Mouse (Mus musculus): Measurements from ENCODE around the gene Mta1. TPM values are rescaled to one million over a fixed set of nuclear protein-coding genes. Genes with fewer than 3 reads are reported as not detected.

Gene Mta1
- 10.8 TPM for polyA plus RNA-seq (2015; fragmentation: Illumina TruSeq; extraction: RNeasy Lipid Tissue Mini Kit (QIAGEN cat#74804); ENCODE audit: insufficient read depth, low read depth, low replicate concordance)

DNA sequence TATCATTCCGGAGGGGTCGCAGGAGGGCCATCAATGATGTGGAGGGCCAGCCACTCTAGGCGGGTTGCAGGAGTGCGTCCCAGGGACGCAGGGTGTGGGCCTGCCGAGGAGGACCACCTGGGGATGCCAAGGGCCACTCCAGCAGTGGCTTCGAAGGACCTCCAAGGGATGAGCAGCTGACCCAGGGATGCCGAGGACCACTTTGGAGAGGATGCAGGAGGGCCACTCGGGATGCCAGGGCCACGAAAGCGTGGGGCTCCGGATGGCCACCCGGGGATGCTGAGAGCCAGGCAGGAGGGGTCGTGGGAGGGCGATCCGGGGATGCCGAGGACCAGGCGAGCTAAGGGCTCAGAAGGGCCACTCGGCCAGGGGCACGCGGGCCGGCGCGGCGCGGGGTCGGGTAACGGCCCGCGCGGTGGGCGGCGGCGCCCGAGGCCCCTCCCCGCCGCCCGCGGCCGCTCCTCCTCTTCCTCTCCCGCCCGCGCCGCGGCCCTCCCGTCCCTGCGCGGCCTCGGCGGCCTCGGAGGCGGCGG is at the start of gene Mta1:
Mta1 (plus strand) TSS at position 530 of the 533 bp plus-strand sequence.

DNA sequence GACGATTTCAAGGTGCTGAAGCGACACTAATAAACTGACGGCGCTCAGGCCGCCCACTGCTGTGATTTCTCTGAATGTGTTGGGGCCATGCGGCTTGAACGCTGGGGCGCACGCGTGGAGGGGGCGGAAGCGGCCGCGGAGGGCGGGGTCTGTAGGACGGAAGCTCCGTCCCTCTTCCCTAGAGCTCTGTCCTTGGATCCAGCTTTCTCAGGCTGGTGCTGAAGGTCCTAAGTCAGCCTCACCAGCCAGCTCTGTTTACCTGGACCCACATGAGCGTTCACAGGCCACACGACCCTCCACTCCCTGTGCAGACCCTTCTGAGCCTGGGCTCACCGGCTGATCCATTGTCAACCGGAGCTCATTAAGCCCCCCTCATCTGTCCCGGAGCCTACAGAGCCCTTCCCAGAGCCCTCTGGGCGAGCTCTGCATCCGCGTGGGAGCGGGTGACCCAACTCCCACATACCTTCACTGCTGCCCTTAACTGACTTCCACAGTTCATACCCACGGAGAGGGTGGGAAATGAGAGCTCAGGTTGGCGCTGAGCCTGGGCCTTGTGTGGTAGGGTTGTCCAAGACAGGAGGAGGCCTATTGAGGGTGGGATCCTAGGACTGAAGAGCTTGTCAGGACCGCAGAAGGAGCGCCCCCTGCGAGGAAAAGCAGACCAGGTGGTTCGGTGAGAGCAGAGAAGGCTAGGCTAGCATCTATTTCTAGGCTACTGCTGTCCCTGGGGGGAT is 23.6 kb upstream of the Mta1 start, which contains the start of gene Tex22:
Tex22 (plus strand) TSS at position 174 of the 734 bp plus-strand sequence.

DNA sequence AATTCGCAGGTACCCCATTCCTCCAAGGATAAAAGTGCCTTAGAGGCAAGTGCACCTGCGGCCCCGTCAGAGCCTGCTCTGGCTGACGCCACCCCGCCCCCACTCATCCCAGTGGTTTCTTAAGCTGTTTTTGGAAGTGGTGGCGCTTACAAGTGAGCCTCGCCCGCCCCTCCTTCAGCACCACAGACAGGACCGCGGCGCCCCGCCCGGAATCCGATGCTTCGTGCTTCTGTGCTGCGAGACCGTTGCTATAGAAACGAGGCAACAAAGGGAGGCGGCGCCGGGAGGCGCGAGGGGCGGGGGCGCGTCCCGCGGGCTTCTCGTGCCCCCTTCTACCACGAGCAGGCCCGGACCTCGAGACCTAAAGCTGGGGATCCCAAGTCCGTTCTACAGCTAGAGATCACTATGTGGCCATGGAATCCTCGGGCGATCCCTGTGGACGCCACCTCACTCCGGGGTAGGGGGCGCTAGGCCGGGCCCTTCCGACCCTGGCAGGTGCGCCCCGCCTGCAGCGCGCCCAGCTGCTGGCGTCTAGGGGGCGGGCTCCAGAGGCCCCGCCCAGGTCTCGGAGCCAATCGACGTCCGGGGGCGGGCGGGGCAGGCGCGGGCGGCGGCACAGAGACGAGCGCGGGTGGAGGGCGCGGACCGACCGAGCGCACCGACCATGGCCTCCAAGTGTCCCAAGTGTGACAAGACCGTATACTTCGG is 42.0 kb downstream of the Mta1 start, which contains the start of gene Crip2:
Crip2 (plus strand) TSS at position 329 of the 708 bp plus-strand sequence.

DNA sequence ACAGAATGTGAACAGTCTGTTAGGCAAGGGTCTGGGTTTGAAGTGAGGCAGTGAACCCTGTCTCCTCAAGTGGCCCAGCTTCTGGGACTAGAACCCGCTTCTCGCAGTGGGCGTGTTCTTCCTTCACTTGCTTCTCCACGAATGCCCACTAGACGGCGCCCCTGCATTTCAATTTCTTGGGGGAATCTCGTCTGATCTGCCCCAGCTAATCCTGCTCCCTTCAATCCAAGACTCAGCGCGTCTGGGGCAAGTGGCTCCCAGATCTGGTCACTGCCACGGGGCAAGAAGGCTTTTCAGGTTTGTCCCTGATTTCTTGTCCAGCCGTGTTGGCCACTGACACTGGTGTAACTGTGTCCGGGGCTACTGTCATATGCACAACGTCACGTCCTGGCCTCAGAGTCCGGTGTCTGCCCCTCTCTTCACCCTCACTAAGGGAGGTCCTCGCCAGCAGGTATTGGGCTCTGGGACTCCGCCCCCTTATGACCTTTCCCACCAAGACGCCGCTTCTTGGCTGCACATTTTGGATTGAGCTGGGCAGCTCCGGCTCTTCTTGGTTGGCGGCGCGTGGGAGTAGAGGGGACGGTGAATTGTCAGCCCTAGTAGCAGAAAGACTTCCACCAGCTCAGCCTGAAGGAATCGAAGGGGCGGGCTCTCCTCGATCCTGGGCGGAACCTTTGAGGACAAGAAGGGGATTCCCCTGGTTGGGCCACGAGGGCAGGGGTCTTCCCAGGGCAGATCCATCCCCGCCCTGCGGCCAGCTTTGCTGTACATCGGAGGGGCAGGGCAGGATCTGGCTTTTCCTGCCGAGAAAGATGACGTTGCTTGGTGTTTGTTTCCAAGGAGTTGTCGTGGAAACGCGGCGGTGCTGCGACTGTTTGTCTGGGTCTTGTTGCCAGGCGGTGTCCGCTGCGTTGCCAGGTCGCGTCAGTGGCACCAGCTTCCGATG is 48.3 kb downstream of the Mta1 start, which contains the start of gene Crip1:
Crip1 (plus strand) TSS at position 205 of the 946 bp plus-strand sequence.

DNA sequence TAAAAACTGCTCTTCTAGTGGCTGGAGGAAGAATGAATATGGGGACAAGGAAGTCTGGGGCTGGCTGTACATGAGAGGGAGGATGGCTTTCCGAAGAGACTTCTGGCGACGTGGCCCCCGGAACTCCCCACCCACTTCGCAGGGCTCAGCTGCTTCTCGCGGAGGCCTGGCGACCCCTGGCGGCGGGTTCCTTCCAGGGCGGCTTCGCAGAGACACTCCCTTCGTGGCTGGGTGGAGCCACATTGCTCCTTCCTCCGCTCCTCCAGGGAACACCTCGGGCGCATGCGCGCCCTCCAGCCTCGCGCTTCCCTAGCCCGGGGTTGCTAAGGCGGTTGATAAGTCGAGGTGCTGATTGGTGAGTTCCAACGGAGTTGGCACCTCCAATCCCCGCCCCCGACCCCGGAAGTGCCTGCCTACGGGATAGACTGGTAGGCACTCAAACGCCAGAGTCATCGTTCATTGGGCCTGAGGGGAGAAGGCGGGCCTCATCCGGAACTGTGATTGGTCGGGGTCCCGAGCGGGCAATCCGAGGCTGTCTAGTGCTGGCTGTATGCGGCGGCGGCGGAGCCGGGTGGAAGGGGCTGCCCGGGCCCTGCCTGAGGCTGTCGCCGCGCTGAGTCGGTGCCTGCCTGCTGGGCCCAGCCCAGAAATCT is 57.9 kb downstream of the Mta1 start, which contains the start of gene Tedc1:
Tedc1 (plus strand) TSS at position 535 of the 653 bp plus-strand sequence.

DNA sequence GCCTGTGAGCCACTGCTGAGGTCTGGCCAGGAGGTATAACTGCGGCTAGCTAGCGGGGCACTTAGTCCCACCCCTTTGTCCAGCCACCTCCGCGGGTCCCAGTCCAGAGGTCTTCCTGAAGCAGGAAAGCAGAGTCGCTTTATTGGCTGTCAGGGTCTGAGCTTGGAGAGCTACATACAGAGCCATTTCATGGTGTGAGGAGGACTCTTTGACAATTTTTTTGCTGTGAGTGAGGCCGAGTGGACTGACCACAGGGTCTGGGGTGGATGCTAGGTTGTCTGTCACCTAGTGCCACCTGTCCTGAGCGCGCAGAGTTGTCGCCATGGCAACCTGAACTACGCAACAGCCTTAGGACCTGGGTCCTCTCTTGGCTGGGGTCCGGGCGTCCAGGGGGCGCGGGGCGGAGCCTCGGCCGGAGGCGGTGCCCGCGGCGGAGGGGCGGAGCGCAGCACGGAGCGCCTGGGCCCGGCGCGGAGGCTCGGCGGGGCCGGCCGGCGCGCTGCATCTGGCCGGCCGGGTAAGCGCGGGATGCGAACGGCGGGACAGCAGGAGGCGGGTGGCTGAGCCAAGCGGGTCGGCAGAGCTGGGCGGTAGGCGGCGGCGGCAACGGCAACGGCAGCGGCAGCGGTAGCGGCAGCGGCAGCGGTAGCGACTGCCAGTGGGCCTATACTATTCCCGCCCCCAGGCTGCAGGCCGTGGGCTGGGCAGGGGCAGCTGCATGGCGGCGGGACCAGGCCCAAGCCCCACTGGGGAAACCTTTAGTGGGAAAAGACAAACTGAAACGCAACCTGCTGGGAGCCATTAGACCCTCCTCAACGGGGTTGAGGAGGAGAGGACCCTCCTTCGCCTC is 87.6 kb downstream of the Mta1 start, which contains the start of gene Tmem121:
Tmem121 (plus strand) TSS at position 489 of the 850 bp plus-strand sequence.

Other genes with a start within 250 kb of the Mta1 start
- not detected for gene Gpr132, start 230.1 kb upstream of the Mta1 start, polyA plus RNA-seq (2015; fragmentation: Illumina TruSeq; extraction: RNeasy Lipid Tissue Mini Kit (QIAGEN cat#74804); ENCODE audit: insufficient read depth, low read depth, low replicate concordance)
- gene Jag2, start 168.5 kb upstream of the Mta1 start, polyA plus RNA-seq (2015; fragmentation: Illumina TruSeq; extraction: RNeasy Lipid Tissue Mini Kit (QIAGEN cat#74804); ENCODE audit: insufficient read depth, low read depth, low replicate concordance) = 9.9 TPM
- 5.4 TPM for gene Nudt14, start 156.2 kb upstream of the Mta1 start, polyA plus RNA-seq (2015; fragmentation: Illumina TruSeq; extraction: RNeasy Lipid Tissue Mini Kit (QIAGEN cat#74804); ENCODE audit: insufficient read depth, low read depth, low replicate concordance)
- gene Btbd6, start 121.8 kb upstream of the Mta1 start, polyA plus RNA-seq (2015; fragmentation: Illumina TruSeq; extraction: RNeasy Lipid Tissue Mini Kit (QIAGEN cat#74804); ENCODE audit: insufficient read depth, low read depth, low replicate concordance) = 4.7 TPM
- gene Brf1, start 97.6 kb upstream of the Mta1 start, polyA plus RNA-seq (2015; fragmentation: Illumina TruSeq; extraction: RNeasy Lipid Tissue Mini Kit (QIAGEN cat#74804); ENCODE audit: insufficient read depth, low read depth, low replicate concordance) = 42.9 TPM
- 7.0 TPM for gene Pacs2, start 83.8 kb upstream of the Mta1 start, polyA plus RNA-seq (2015; fragmentation: Illumina TruSeq; extraction: RNeasy Lipid Tissue Mini Kit (QIAGEN cat#74804); ENCODE audit: insufficient read depth, low read depth, low replicate concordance)
- gene Tex22, start 23.8 kb upstream of the Mta1 start, polyA plus RNA-seq (2015; fragmentation: Illumina TruSeq; extraction: RNeasy Lipid Tissue Mini Kit (QIAGEN cat#74804); ENCODE audit: insufficient read depth, low read depth, low replicate concordance) = not detected
- gene Crip2, start 42.0 kb downstream of the Mta1 start, polyA plus RNA-seq (2015; fragmentation: Illumina TruSeq; extraction: RNeasy Lipid Tissue Mini Kit (QIAGEN cat#74804); ENCODE audit: insufficient read depth, low read depth, low replicate concordance) = 59.2 TPM
- gene Crip1, start 48.0 kb downstream of the Mta1 start, polyA plus RNA-seq (2015; fragmentation: Illumina TruSeq; extraction: RNeasy Lipid Tissue Mini Kit (QIAGEN cat#74804); ENCODE audit: insufficient read depth, low read depth, low replicate concordance) = 278 TPM
- gene Tedc1, start 58.1 kb downstream of the Mta1 start, polyA plus RNA-seq (2015; fragmentation: Illumina TruSeq; extraction: RNeasy Lipid Tissue Mini Kit (QIAGEN cat#74804); ENCODE audit: insufficient read depth, low read depth, low replicate concordance) = not detected
- not detected for gene Tmem121, start 87.7 kb downstream of the Mta1 start, polyA plus RNA-seq (2015; fragmentation: Illumina TruSeq; extraction: RNeasy Lipid Tissue Mini Kit (QIAGEN cat#74804); ENCODE audit: insufficient read depth, low read depth, low replicate concordance)